Mouse (Mus musculus): Measurements from ENCODE around the gene Plek. TPM values are rescaled to one million over a fixed set of nuclear protein-coding genes. Genes with fewer than 3 reads are reported as not detected.

Plek gene
- polyA plus RNA-seq, 1 experiment from 2014 or later = 1.4 TPM

DNA sequence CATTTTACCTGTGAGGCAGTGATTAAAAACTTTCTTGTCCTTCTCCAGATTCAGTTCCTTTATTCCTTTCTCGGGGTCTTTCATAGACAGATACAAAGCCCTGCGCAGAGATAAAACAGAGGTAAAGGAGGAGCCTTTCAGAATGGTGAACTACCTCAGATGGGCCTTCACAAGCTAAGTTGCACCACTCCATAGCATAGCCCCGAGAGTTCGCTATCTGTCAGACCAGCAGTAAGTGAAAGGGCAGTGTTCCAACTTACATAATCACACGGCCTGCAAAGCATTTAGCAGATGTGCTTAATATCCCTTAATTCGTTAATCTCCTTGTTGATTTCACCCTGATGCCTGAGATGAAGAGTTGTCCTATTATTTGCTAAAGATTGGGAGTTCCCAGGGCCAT is 59.3 kb downstream of the Plek start:
- Histone ChIP-seq H3K4me3 (replicated peaks; ENCODE audit: low read depth, low read length) (no peak overlapping the region), H3K9ac (ENCODE audit: low read depth, low read length) (no peak overlapping the region), H3K36me3 (ENCODE audit: insufficient read depth, low read length) (no peaks in the 10 kb centered on the region), H3K27ac (no peak overlapping the region), H3K9me3 (replicated peaks; ENCODE audit: low read length) (no peaks in the 10 kb centered on the region), H3K4me2 (ENCODE audit: low read length) (no peak overlapping the region), H3K4me1 (replicated peaks; ENCODE audit: insufficient read depth, low read length) (no peaks in the 10 kb centered on the region), H3K27me3 (ENCODE audit: insufficient read depth, low read length) (no peaks in the 10 kb centered on the region)
- ATAC-seq (replicated peaks; ENCODE audit: low FRiP score, low read depth) (no peak), DNase-seq (ENCODE audit: low spot score) (no peak)
- TF ChIP-seq CTCF (IDR thresholded peaks at IDR 0.05; ENCODE audit: low read depth) = no peak
- WGBS = 79% methylated on average over 6 of the region's 6 CpGs

DNA sequence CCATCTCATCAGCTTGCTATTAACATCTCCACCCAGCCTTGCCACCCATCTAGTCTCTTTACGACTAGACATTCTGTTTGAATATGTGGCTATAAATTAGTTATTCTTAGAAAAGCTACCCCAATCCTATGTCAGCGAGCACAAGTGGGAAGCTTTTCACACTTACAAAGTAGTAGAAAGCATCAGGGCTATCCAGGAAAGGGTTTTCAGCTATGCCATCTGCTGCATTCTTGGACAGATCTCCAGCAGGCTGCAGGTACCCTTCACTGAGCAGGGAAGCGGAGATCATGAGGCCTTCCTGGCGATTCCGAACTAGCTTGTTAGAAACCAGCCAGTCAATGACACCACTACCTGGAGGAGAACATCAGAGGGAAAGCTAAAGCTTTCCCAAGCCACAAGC is 62.3 kb downstream of the Plek start:
- TF ChIP-seq CTCF (IDR thresholded peaks at IDR 0.05; ENCODE audit: low read depth) = no peak
- Histone ChIP-seq H3K27me3 (ENCODE audit: insufficient read depth, low read length) (no peaks in the 10 kb centered on the region), H3K4me1 (replicated peaks; ENCODE audit: insufficient read depth, low read length) (no peaks in the 10 kb centered on the region), H3K4me3 (replicated peaks; ENCODE audit: low read depth, low read length) (no peak overlapping the region), H3K9ac (ENCODE audit: low read depth, low read length) (no peak overlapping the region), H3K4me2 (ENCODE audit: low read length) (no peak overlapping the region), H3K9me3 (replicated peaks; ENCODE audit: low read length) (no peaks in the 10 kb centered on the region), H3K36me3 (ENCODE audit: insufficient read depth, low read length) (no peaks in the 10 kb centered on the region), H3K27ac (no peak overlapping the region)
- no peak for DNase-seq (ENCODE audit: low spot score)
- no peak for ATAC-seq (replicated peaks; ENCODE audit: low FRiP score, low read depth)
- 77% methylated on average over 5 of the region's 5 CpGs for WGBS

DNA sequence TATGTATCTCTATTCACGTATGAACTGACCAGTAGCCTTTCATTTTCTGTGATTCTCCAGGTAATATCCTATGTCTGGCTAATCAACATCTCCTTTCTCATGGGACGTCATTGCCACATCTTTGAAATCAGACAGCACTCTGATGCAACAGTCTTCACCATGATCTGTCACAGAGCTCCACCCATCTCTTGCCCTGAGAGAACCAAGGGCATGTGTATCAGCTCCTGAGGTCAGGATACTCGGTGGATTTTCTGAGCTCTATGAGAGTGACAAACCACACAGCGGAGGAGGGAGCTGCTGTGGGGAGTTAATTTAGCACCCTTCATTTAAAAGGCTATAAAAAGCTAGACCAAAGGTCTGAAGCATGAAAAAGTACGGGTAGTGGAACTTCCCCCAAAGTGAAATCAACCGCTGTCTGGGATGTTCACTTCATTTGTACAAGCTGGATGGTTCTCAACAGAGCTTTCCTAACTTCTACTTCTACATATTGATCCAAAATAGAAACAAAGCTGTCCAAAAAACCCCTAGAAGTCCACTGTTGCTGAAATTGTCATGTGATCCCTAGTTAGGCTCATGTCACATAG is 64.3 kb downstream of the Plek start:
- no peak for ATAC-seq (replicated peaks; ENCODE audit: low FRiP score, low read depth)

DNA sequence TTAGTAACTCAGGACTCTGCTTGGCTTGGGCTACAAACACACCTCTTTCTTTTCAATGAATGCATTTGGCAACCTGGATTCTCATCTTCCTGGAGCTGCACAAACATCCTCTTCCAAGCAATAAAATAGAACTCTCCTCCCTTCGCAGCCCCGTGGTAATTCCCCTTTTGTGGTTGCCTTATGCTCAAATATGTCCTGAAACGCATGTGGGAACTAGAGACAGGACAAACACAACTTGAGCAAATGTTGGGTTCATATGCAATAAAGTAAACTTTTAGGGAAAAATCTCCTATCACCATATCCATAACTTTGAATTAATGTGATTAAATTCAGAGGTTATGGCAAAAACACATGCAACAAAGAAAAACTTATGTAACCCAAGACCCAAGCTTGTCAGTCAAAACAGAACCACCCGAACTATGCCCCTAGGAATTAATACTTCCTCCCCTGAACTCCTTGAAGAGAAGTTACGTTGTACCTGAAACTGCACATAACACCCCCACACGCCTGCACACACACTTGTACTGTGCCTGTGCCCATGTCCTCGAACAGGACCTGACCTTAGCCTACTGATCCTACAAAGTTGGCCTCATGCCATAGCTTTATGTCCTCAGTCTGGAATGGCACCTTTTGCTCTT is 65.5 kb downstream of the Plek start:
- Histone ChIP-seq H3K9ac (ENCODE audit: low read depth, low read length) (no peak overlapping the region), H3K9me3 (replicated peaks; ENCODE audit: low read length) (no peaks in the 10 kb centered on the region), H3K27ac (no peak overlapping the region), H3K27me3 (ENCODE audit: insufficient read depth, low read length) (no peaks in the 10 kb centered on the region), H3K4me1 (replicated peaks; ENCODE audit: insufficient read depth, low read length) (no peaks in the 10 kb centered on the region), H3K36me3 (ENCODE audit: insufficient read depth, low read length) (no peaks in the 10 kb centered on the region), H3K4me3 (replicated peaks; ENCODE audit: low read depth, low read length) (no peak overlapping the region), H3K4me2 (ENCODE audit: low read length) (no peak overlapping the region)
- DNase-seq (ENCODE audit: low spot score) (no peak), ATAC-seq (replicated peaks; ENCODE audit: low FRiP score, low read depth) (no peak)
- TF ChIP-seq CTCF (IDR thresholded peaks at IDR 0.05; ENCODE audit: low read depth) = no peak
- WGBS = 69% methylated on average over 7 of the region's 7 CpGs

More for the DNA sequence above, 64.3 kb downstream of the Plek start:
- H3K4me3 ChIP-seq (replicated peaks; ENCODE audit: low read depth, low read length) = no peak overlapping the region
- no peaks in the 10 kb centered on the region for H3K36me3 ChIP-seq (ENCODE audit: insufficient read depth, low read length)
- 46% methylated on average over 6 of the region's 6 CpGs for WGBS
- no peak overlapping the region for H3K27ac ChIP-seq
- no peaks in the 10 kb centered on the region for H3K9me3 ChIP-seq (replicated peaks; ENCODE audit: low read length)
- no peak for TF ChIP-seq CTCF (IDR thresholded peaks at IDR 0.05; ENCODE audit: low read depth)
- H3K4me2 ChIP-seq (ENCODE audit: low read length) = no peak overlapping the region
- H3K4me1 ChIP-seq (replicated peaks; ENCODE audit: insufficient read depth, low read length) = no peaks in the 10 kb centered on the region
- H3K9ac ChIP-seq (ENCODE audit: low read depth, low read length) = no peak overlapping the region
- no peaks in the 10 kb centered on the region for H3K27me3 ChIP-seq (ENCODE audit: insufficient read depth, low read length)
- no peak for DNase-seq (ENCODE audit: low spot score)

DNA sequence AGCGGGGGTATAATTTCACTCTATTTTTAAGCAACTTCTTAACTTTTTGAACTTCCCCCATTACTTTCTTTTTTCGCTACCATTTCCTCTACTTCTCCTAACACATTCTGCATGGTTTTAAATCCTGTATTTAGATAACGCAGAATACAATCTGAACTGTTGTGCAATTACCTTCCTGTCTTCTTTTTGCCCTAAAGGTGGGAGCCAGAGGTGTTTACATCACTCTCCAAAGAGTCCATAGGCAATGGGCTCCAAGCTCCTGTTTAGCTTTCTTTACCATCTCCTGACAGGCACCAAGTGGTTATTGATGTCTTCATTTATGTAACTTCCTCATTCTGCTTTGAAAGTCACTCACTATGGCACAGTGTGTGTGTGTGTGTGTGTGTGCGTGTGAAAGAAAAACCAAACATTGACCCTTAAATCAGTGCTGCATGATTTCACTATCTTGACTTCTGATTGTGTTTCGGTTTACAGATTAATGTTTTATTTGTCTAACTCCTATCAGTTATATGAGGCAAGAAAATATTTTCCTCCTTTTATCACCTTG is 73.9 kb downstream of the Plek start:
- no peak overlapping the region for H3K4me3 ChIP-seq (replicated peaks; ENCODE audit: low read depth, low read length)
- H3K27me3 ChIP-seq (ENCODE audit: insufficient read depth, low read length) = no peaks in the 10 kb centered on the region
- no peaks in the 10 kb centered on the region for H3K4me1 ChIP-seq (replicated peaks; ENCODE audit: insufficient read depth, low read length)
- 82% methylated on average over 5 of the region's 5 CpGs for WGBS
- TF ChIP-seq CTCF (IDR thresholded peaks at IDR 0.05; ENCODE audit: low read depth) = no peak
- H3K27ac ChIP-seq = no peak overlapping the region
- H3K9ac ChIP-seq (ENCODE audit: low read depth, low read length) = no peak overlapping the region
- no peak for DNase-seq (ENCODE audit: low spot score)
- no peaks in the 10 kb centered on the region for H3K9me3 ChIP-seq (replicated peaks; ENCODE audit: low read length)
- no peak for ATAC-seq (replicated peaks; ENCODE audit: low FRiP score, low read depth)
- H3K4me2 ChIP-seq (ENCODE audit: low read length) = no peak overlapping the region
- H3K36me3 ChIP-seq (ENCODE audit: insufficient read depth, low read length) = no peaks in the 10 kb centered on the region

DNA sequence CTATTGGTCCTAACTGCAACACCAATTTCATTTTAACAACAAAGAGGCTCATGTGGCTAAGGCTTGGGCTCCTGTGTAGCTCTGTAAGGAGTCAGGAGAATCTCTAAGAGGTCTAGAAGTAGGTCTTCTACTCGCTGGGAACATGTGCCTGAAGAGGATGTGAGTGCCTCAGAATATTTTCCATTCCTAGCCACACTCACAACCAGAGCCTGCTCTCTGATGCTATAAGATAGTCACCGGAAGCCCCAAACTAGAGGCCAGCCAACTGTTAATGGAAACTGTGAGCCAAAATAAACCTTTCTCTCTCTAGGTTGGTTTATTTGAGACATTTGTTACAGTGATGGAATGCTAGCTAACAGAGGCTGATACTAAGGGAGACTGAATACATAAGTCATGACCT is 74.6 kb downstream of the Plek start:
- H3K4me2 ChIP-seq (ENCODE audit: low read length) = no peak overlapping the region
- H3K9ac ChIP-seq (ENCODE audit: low read depth, low read length) = no peak overlapping the region
- no peak overlapping the region for H3K27ac ChIP-seq
- 54% methylated on average over 2 of the region's 2 CpGs for WGBS
- H3K4me3 ChIP-seq (replicated peaks; ENCODE audit: low read depth, low read length) = no peak overlapping the region
- no peak for TF ChIP-seq CTCF (IDR thresholded peaks at IDR 0.05; ENCODE audit: low read depth)
- H3K9me3 ChIP-seq (replicated peaks; ENCODE audit: low read length) = no peaks in the 10 kb centered on the region
- no peak for ATAC-seq (replicated peaks; ENCODE audit: low FRiP score, low read depth)
- no peak for DNase-seq (ENCODE audit: low spot score)
- no peaks in the 10 kb centered on the region for H3K27me3 ChIP-seq (ENCODE audit: insufficient read depth, low read length)
- no peaks in the 10 kb centered on the region for H3K36me3 ChIP-seq (ENCODE audit: insufficient read depth, low read length)
- H3K4me1 ChIP-seq (replicated peaks; ENCODE audit: insufficient read depth, low read length) = no peaks in the 10 kb centered on the region

All from kidney, postnatal 0 days (tissue).